Mouse (Mus musculus) embryonic fibroblast, embryonic 13.5 days (primary cell): ENCODE measurements around the gene Trim32. TPM values are rescaled to one million over a fixed set of nuclear protein-coding genes. Genes with fewer than 3 reads are reported as not detected.

Experiments used
- H3K27ac ChIP-seq: 2 replicates; pipeline ENCODE4 v1.5.1; 2012; ENCODE audit warnings: low read length, control low read depth, inconsistent platforms; ENCODE audit not compliant: insufficient read depth
- H3K4me1 ChIP-seq: 2 replicates; pipeline ENCODE4 v1.6.1; 2011; ENCODE audit warnings: low read length; ENCODE audit not compliant: control insufficient read depth, insufficient read depth
- H3K4me3 ChIP-seq: 2 replicates; pipeline ENCODE4 v1.5.1; 2011; ENCODE audit warnings: mild to moderate bottlenecking, control low read depth, low read length; ENCODE audit not compliant: insufficient read depth
- CTCF ChIP-seq: IDR thresholded peaks from 2 replicates; pipeline ENCODE4 v1.5.1; 2011; ENCODE audit warnings: mild to moderate bottlenecking, control low read depth, low read length, moderate library complexity, borderline replicate concordance; ENCODE audit not compliant: insufficient read depth
- POLR2A ChIP-seq: IDR thresholded peaks from 2 replicates; pipeline ENCODE4 v1.6.1; 2011; ENCODE audit warnings: low read depth, mild to moderate bottlenecking, control low read depth, low read length, moderate library complexity
- polyA plus RNA-seq: library from polyadenylated mRNA; stranded (reverse); fragments of >200 nt; gene quantifications from 2 replicates; pipeline ENCODE4 v1.2.4, GENCODE M21; 2011; ENCODE audit warnings: low read depth; ENCODE audit not compliant: missing spikeins, insufficient read length

Gene Trim32
- 28.8 and 33.1 TPM in 2 replicates for polyA plus RNA-seq

DNA sequence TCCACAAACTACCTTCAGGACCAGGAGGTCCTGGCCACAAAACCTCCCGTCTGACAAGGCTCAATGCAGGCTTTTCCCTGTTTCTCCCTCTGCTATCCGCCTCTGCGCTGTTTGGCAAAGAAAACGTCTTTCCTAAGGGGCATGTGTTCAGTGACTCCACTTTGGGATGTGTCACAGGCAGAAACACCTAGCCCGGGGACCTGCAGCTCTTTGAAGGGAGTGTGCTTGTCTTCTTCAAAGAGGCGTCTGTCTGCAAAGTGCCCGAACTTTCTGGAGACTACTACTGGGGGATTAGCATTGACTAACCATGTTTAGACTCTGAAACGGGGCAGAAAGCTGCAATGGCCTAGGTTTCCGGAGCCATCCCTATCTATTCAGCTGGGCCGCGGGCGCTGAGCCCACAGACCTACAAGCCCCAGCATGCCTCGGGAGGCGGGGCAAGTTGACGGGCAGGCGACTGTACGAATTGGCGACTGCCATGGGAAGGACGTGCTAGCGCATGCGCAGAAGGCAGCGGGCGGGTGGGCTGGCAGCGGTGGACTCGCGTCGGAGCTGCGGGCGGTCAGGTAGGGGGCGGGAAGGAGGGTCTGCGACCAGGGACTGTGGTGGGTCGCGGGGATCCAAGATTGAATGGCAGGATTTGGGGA is at the start of gene Trim32:
TSS of gene Trim32 (plus strand) at position 483 of the 647 bp plus-strand sequence.
- Histone ChIP-seq H3K4me3 (peak within 1 kb of the TSS; percentile 88), H3K4me1 (peaks cover 10% of the 10 kb centered on the region; the same call in 1 of the 2 replicates), H3K27ac (peak within 1 kb of the TSS; percentile 13)
- TF ChIP-seq POLR2A (peak; percentile 86), CTCF (no peak)

- Histone ChIP-seq H3K4me1 (no peaks in the 10 kb centered on the region), H3K4me3 (no peak overlapping the region), H3K27ac (no peak overlapping the region)
- TF ChIP-seq POLR2A, result no peak
- no peak for TF ChIP-seq CTCF
These were observed 39.3 kb upstream of the Trim32 start for GRCm38 (mm10) chr4:65565493-65565892.

DNA sequence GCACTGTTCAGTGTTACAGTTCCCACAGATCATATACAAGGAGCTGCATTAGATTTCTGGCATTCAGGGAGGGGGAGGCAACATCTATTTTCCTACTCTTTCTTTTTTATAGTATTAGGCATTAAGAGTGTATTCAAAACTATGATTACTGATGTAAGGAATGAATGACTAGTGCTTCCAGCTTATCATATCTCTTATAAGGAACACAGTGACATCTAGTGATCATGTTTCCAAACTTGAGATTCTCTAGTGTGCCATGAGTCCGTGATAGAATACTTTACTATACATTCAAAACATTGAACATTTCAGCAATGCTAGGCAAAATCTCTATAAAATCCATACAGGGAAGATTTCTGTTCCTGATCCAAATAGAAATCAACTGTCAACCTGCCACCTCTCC is 24.5 kb upstream of the Trim32 start:
- Histone ChIP-seq H3K27ac (peak overlapping the region; percentile 25; the same call in 1 of the 2 replicates), H3K4me3 (no peak overlapping the region), H3K4me1 (peaks cover 4% of the 10 kb centered on the region)
- TF ChIP-seq POLR2A (no peak), CTCF (no peak)

- Histone ChIP-seq H3K4me1 (no peaks in the 10 kb centered on the region), H3K4me3 (no peak overlapping the region), H3K27ac (no peak overlapping the region)
- TF ChIP-seq CTCF (no peak), POLR2A (no peak)
These were observed 17.8 kb upstream of the Trim32 start for GRCm38 (mm10) chr4:65586947-65587346.

- Histone ChIP-seq H3K27ac (no peak overlapping the region), H3K4me1 (no peaks in the 10 kb centered on the region), H3K4me3 (no peak overlapping the region)
- TF ChIP-seq CTCF, result 0 out of 2 replicates have a peak, but pooled peaks have one; percentile 16
- TF ChIP-seq POLR2A, result no peak
These were observed 15.0 kb upstream of the Trim32 start for GRCm38 (mm10) chr4:65589780-65590179.

DNA sequence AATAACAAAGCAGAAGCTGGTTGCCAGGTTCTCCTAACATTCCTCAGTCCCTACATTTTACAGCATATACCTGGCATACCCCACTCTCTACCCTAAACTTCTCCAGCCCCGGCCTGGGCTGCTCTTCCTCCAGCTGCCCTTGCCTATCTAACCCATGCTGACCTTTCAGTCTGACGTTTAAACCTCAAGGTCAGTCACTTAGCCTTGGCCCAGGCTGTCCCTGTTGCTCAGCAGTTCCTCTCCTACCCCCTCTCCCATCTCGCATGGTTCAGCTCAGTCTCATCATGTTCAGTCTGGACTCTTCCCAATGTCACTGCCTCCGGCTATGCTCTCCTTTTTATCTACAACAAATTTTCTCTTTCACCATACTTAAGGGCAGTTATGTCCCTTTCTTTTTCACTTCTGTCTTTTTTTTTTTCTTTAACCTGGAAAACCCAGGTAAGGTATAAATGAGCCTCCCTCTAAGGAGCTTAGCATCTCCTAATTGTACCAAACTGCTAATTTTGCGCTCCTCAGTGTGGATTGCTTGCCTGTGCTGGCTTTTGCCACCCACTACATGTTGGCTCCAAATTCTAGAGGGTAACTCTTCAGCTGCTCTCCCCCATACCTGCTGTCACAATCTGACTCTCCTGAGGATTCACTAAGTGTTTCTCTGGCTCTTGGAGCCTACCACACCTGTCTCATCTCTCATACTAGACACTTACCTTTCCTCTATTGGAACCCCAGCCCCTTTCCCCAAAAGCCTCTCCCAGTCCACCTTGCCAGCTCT is 10.0 kb upstream of the Trim32 start:
- Histone ChIP-seq H3K27ac (no peak overlapping the region), H3K4me3 (no peak overlapping the region), H3K4me1 (no peaks in the 10 kb centered on the region)
- no peak for TF ChIP-seq CTCF
- no peak for TF ChIP-seq POLR2A

DNA sequence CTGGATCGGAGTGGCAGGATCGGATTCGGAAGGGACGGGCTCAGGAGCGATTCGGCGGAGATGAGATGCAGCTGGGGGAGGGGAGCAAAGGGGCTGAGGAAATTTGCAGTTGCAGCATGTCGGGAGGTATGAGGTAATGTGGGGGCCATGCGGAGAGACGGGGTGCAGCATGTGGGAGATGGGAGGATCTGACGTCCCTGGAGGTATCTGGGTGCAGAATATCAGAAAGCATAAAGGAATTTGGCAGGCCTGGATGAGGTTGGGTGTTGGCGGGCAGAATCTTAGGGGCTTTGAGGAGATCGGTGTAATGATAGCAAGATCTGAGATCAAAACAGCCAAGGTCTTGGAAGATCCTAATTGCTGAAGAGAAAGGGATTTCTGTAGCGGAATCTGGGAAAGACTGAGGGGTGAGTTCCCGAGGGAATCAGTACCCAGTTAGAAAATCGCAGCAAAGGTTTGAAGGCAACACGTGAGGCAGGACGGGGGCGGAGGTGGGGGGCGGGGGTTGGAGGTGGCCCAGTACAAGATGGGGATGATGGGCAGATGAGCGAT is 441 bp downstream of the Trim32 start:
- TF ChIP-seq POLR2A (no peak), CTCF (no peak)
- Histone ChIP-seq H3K4me1 (peaks cover 10% of the 10 kb centered on the region; the same call in 1 of the 2 replicates), H3K4me3 (peak overlapping the region; percentile 88), H3K27ac (no peak overlapping the region)

DNA sequence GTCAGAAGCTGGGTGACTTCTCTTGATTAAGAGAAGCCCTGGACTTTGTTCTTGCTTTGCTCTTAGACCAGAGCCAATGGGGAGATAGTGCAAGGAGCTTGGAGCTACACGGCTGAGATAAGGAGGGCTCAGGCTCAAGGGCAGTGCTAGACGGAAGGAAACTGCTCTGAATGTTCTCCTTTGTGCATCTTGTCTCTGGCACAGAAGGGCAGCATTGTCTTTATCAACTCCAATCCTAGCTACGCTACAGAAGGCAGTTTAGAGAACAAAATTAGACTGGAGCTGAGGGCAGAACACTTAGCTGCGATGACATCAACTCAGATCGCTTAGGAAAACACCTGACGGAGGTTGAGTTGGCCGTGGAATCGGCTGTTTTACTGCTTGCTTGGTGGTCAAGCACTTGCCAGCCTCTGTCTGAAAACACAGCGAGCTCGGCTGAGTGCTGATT is 2.4 kb downstream of the Trim32 start:
- Histone ChIP-seq H3K27ac (no peak overlapping the region), H3K4me3 (no peak overlapping the region), H3K4me1 (peaks cover 10% of the 10 kb centered on the region; the same call in 1 of the 2 replicates)
- TF ChIP-seq CTCF (no peak), POLR2A (no peak)

GRCm38 (mm10) chr4:65608112-65608511 is 3.3 kb downstream of the Trim32 start:
- Histone ChIP-seq H3K4me3 (no peak overlapping the region), H3K27ac (no peak overlapping the region), H3K4me1 (peaks cover 10% of the 10 kb centered on the region; the same call in 1 of the 2 replicates)
- TF ChIP-seq POLR2A, result no peak
- no peak for TF ChIP-seq CTCF

- TF ChIP-seq POLR2A, result no peak
- TF ChIP-seq CTCF, result no peak
- H3K4me1 ChIP-seq, result peaks cover 10% of the 10 kb centered on the region; the same call in 1 of the 2 replicates
- no peak overlapping the region for H3K27ac ChIP-seq
- H3K4me3 ChIP-seq, result no peak overlapping the region
These were observed 5.5 kb downstream of the Trim32 start for GRCm38 (mm10) chr4:65610329-65610728.
